Mouse (Mus musculus) left cerebral cortex, adult 11 months (tissue): ENCODE data around the gene Hsd11b1.
A peak's percentile ranks its signal among the peaks of the same experiment; 100 is the strongest.

Experiments
- DNase-seq: peaks from one replicate; pipeline ENCODE4 v3.0.0; 2022; ENCODE audit warnings: low spot score

Gene Hsd11b1

DNA sequence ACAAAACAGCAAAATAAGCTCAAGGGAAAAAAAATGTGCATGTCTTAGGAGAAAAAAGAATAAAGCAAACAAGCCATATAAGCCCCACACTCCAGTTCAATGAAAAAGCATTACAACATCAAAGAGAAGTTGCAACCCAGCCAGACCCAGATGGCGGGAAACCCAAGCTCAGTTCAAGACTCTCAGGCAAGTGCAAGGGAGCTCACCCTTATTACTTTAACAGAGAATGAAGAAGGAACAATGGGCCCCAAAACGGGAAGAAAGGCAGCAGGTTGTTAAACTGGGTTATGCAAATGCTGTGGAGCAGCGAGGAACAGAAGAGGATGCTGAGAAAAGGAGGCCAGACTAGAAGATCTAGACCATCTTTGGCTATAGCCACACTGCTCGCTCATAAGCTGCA lies 21.0 kb downstream of the Hsd11b1 start:
- DNase-seq = no peak

DNA sequence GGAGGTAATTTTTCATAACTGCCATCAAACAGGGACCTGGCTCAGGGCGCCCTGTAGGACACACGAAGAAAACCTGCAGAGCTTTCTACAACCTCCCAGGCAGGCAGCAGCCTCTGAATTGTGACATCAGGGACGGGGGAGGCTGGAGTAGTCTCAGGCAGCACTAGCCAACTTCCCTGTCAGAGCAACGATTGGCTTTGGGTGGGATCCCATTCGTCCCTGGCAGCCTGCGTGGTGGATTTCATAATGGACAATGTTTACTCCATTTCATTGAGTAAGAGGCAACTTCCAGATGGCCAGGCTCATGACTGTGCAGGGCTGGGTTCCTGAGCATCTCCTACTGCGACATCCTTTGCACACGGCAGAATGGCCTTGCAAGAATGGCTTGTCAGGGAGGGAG lies 21.6 kb downstream of the Hsd11b1 start:
- peak; percentile 80 for DNase-seq

- DNase-seq = no peak
Observed at GRCm38 (mm10) chr1:193241436-193241835, 22.4 kb downstream of the Hsd11b1 start.

- DNase-seq = no peak
Observed at GRCm38 (mm10) chr1:193238426-193238825, 25.4 kb downstream of the Hsd11b1 start.

DNA sequence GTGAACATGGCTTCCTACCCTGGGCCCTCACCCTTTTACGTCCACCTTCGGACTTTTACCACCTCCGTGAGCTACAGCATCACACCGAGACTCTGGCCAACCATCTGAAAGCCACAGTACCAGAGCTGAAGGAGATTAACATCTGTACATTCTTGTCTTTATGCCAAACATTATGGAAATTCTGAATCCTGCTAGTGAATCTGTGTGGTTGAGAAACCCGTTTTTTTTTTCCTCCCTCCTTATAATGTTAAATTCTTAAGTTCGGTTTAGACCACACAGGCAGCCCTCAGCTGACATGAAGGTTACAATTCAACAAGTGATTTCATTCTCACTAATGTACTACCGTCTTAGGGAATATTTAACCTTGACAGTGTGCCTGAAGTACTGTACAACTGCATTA lies 28.9 kb downstream of the Hsd11b1 start:
- DNase-seq = no peak

DNA sequence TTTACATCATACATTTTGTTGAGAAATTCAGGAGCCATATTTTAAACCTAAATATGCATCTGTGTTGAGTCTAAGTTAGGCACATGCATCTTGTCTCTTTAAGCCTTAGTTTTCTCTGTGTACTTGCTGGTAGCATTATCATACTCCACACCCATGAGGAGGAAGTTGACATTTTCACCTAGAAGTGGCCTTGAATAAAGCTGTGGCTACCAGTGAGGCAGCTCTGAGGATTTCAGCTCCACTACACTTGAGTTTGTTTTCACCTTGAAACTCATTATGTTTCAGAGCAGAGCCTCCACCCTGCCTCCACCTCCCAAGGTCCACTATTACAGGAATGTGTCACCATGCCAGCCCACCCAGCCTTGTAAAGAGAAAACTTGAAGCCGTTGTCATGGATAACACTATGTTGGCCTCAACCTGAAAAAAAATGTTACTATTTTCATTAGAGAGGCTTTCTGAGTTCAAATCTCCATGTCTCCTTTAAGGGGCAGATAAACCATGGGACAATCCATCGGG lies 29.7 kb downstream of the Hsd11b1 start:
- no peak for DNase-seq

- no peak for DNase-seq
Observed at GRCm38 (mm10) chr1:193232732-193233131, 31.1 kb downstream of the Hsd11b1 start.

DNA sequence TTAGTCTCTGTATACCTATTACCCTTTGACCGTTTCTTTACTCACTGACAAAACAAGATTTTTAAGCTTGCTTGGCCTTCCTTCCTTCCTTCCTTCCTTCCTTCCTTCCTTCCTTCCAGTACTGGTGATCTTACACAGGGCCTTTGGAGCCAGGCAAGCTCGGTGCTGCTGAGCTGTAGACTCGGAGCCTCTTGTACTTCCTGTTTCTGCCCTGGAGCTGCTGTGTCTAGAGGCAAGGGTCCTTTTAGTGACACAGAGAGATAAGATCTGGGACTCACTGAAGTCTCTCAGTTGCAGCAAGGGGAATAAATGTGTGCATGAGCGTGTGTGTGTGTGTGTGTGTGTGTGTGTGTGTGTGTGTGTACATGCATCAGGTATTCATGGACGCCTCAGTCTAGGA lies 32.9 kb downstream of the Hsd11b1 start:
- no peak for DNase-seq

- DNase-seq = no peak
Observed at GRCm38 (mm10) chr1:193230531-193230930, 33.3 kb downstream of the Hsd11b1 start.

DNA sequence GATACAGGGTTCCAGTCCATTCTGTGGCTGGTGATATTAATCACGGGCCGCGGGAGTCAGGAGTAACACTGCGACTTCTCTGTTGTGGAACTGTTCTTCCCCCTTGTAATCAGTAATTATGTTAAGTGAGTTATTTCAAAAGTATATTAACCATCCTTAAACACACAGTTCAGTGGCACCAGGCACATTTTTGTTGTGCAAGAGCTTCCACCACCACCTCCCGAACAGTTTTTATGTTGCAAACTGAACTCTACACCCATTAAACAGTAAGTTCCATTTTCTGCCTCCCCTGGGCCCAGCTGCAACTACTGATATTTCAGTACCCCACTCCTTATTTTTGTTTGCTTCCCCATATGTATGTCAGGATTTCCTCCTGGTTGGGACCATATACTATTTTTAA lies 34.3 kb downstream of the Hsd11b1 start:
- no peak for DNase-seq

DNA sequence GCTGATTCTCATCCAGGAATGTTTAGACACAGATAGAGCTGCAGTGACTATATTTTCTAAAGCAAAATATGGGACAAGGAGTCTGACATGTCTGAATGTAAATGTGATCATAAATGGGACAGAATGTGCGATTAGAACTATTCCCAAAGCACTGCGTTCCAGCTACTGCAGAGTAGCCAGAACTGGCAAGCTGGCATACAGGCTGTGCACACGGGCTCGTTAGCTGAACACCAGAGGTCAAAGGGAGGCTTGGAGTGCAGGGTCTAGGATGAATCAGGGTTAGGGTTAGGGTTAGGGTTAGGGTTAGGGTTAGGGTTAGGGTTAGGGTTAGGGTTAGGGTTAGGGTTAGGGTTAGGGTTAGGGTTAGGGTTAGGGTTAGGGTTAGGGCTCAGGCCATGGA lies 36.3 kb downstream of the Hsd11b1 start:
- no peak for DNase-seq

DNA sequence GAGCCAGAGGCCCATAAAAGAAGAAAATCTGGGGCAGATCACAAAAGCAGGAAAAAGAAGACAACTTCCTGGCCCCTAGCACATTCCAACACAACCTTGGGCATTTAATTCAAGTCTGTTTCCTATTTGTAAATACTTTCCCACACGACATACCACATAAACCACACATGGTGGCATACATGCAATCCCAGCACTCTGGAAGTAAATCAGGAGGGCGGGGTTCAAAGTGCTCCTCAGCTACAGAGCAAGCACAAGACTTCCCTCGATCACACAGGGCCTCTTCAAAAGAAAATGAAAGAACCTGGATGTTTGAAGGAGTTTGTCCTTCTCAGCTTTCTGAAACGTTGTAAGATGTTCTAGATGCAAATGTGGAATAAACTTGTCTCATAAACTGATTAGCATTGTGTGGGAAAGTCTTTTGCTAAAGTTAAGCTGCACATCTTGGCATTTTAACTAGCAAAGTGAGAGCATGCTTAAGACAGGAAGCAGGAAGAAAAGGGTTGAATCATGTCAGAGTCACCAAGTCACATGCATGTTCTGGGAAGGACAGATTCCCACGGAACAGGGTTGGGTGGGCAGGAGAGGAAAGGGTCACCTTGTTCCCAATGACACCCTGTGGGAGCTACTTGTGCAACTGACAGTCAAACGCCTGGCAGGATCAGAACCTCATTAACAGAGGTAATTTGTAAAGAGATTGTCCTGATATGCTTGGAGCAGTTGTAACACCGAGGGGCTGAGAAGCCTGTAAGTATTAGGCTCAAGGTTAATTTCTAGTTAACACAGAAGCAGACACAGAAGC lies 37.0 kb downstream of the Hsd11b1 start:
- no peak for DNase-seq

- no peak for DNase-seq
Observed at GRCm38 (mm10) chr1:193226114-193226513, 37.8 kb downstream of the Hsd11b1 start.

DNA sequence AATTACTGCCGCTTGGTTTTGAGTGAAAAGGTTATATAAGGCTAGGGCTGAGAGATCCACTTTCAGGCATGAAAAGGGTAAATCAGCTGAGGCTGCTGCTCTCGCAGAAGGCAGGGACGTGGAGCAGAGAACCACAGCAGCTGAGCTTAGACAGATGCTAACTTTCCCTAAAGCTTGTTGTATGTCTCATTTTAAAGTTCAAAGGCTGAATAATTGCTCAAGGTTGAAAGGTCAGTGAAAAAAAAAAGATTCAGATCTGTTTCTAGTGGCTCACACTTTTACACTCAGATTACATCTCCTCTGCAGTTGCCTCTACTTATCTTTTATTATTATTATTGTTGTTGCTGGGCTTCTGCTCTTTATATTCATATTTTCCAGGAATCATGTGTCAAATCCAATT lies 38.3 kb downstream of the Hsd11b1 start:
- DNase-seq = no peak

DNA sequence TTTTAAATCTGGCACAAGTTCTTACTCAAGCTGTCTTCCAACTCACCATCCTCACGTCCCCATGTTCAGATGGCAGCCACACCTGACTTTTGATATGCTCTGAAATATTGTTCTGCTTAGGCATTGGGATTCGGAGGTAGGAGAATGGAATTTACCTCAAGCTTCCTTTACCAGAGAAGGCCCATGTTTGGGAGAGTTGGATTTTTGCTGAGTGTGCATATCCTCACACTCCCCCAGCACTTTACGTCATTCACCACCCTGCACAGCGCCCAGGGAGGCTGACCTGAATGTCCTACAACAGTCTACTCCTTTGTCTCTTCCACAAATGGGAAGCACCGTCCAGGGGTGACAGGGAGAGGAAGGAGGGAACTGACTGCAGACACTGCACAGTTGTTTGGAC lies 43.5 kb downstream of the Hsd11b1 start:
- no peak for DNase-seq

DNA sequence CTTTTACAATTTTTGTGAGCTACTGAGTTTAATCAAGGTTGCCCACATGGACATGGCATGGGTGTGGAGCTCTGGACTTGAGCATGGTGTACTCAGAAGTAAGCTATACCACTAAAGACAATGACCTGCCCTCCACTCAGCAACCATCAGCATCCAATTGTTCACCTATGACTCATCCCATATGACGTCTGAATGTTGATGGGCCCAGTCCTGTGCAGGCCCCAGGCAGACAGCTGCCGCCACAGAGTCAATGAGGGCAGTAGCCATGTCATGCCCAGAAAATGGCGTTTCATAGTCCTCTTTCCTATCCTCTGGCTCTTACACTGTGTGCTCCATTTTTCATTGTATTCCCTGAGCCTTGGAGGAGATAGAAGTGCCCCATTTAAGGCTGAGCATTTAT lies 47.9 kb downstream of the Hsd11b1 start:
- DNase-seq = no peak

DNA sequence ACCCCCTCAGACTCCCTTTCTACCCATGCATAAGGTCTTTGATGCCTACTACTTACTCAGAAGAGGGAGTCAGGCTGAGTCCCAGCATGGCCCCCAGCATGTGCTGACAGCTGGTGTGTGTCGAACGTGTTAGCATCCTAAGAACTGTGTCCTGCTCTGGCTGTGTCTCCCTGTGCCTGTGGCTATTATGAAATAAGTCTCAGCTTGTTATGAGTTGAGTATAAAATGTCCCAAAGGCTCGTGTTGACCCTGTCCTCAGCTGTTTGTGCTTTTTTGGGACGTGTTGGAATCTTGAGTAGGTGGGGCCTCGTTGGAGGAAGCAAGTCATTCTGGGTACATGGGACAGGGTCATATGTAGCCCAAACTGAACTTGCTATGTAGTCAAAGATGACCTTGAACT lies 49.8 kb downstream of the Hsd11b1 start:
- DNase-seq = no peak

- DNase-seq = no peak
Observed at GRCm38 (mm10) chr1:193211371-193211770, 52.5 kb downstream of the Hsd11b1 start.

DNA sequence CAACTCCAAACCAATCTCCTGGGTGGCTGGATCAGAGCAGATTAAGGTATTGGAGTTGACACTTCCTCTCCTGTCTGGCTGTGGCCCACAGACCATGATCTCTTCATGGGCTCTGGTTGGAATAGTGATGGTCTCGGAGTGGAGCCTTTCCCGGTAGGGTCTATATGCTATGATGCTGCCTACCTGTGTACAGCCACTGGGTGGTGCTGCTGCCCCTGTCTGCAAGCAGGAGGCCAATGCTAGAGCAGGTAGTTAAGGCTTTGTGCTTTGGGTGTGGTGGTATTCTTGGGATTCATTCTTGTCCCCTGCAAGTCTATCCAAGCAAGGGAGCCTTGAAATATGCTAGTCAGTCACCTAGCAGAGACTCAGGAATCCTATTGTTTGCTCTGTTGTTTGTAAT lies 55.7 kb downstream of the Hsd11b1 start:
- DNase-seq = no peak

GRCm38 (mm10) chr1:193207503-193207902 lies 56.4 kb downstream of the Hsd11b1 start, which contains the start of gene Lamb3:
Gene Lamb3, plus strand, starts transcription at chr1:193207699.
- DNase-seq = no peak

DNA sequence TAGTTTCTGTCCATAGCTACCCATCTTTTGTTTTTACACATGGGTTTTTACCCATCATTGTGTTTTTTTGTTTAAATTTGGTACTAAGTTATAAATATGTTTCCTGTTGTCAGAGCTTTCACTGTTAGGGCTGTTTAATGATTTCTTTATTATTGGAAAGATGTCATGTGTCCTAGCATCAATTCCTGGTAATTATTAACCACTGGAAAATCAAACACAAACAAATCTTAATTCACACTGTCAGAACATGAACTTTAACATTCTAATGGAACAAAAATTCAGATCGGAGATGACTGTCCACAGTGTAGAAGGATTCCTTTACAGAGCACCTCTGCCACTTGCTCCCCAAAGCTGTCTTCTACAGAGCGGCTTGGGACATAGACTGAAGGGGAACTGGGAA lies 58.4 kb downstream of the Hsd11b1 start:
- DNase-seq = no peak

DNA sequence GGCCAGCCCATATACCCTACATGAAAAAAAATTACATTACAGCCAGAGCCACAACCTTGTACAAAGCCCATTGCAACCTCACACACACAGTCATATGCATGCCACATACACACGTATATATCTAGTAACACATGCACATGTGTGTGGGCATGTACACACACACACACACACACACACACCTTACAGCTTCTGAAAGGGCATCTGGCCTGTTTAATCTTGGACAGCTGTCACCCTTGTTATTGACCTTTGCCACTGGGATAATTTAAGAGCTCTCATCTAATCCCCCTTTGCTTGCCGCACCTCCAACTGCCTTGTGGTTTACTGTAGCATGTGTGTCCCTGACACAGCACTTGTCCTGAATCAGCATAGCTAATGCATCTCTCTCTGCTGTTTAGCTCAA lies 60.1 kb downstream of the Hsd11b1 start:
- no peak for DNase-seq

DNA sequence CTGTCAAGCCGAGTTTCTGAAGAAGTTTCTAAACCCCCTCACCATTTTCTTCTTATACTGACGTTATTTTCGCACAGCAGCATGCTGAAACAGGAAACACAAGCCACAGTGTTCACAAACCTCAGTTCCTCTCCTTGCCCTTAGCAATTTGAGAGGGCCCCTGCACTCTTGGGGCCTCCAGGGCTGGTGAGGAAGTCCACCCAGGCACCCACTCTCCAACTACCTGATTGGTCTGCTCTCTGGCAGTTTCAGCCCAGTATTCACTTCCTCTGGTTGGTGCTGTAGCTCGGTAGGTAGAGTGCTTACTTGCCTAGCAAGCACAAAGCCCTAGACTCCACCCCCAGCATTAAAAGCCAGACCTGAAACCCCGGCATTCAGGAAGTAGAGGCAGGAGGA lies 62.5 kb downstream of the Hsd11b1 start, which contains the start of gene Traf3ip3:
Traf3ip3 (minus strand) TSS at position 321 of the 396 bp plus-strand sequence.
- DNase-seq = no peak
